Mouse (Mus musculus) C2C12 (cell line): ENCODE data around the gene Pcsk5. TPM values are rescaled to one million over a fixed set of nuclear protein-coding genes. Genes with fewer than 3 reads are reported as not detected.

ENCODE experiments used
- H3K27me3 ChIP-seq: one replicate; pipeline ENCODE4 v1.6.1; 2011; ENCODE audit not compliant: control insufficient read depth, insufficient read depth, insufficient read length
- H3K36me3 ChIP-seq: one replicate; pipeline ENCODE4 v1.6.1; 2011; ENCODE audit not compliant: control insufficient read depth, insufficient read depth
- H3K4me3 ChIP-seq: one replicate; pipeline ENCODE4 v1.5.1; 2011; ENCODE audit warnings: mild to moderate bottlenecking, control low read depth; ENCODE audit not compliant: poor library complexity, insufficient read depth, severe bottlenecking
- H3K79me2 ChIP-seq: one replicate; pipeline ENCODE4 v1.6.1; 2011; ENCODE audit not compliant: control insufficient read depth, insufficient read depth
- H3K79me3 ChIP-seq: one replicate; pipeline ENCODE4 v1.6.1; 2011; ENCODE audit warnings: low read depth, control low read depth
- H3ac ChIP-seq: one replicate; pipeline ENCODE3; 2011; ENCODE audit warnings: low read depth; ENCODE audit not compliant: control insufficient read depth, insufficient read length
- CEBPB ChIP-seq: IDR thresholded peaks from one replicate; pipeline ENCODE4 v1.6.1; 2011; ENCODE audit warnings: low read depth, mild to moderate bottlenecking, control low read depth, moderate library complexity
- CTCF ChIP-seq: IDR thresholded peaks from one replicate; pipeline ENCODE4 v1.5.1; 2011; ENCODE audit not compliant: control insufficient read depth, insufficient read depth, insufficient read length
- FOSL1 ChIP-seq: IDR thresholded peaks from one replicate; pipeline ENCODE4 v1.8.0; 2011; ENCODE audit warnings: mild to moderate bottlenecking, low read length; ENCODE audit not compliant: poor library complexity, insufficient read depth, severe bottlenecking
- MAX ChIP-seq: IDR thresholded peaks from one replicate; pipeline ENCODE4 v1.6.1; 2011; ENCODE audit warnings: mild to moderate bottlenecking, control low read depth
- MYOD1 ChIP-seq: IDR thresholded peaks from one replicate; pipeline ENCODE4 v1.6.1; 2011; ENCODE audit warnings: low read depth; ENCODE audit not compliant: control insufficient read depth, insufficient read length
- MYOG ChIP-seq: IDR thresholded peaks from one replicate; pipeline ENCODE4 v1.6.1; 2011; ENCODE audit not compliant: control insufficient read depth, insufficient read length; ENCODE audit errors: extremely low read depth
- USF1 ChIP-seq: IDR thresholded peaks from one replicate; pipeline ENCODE4 v1.6.1; 2011; ENCODE audit warnings: low read depth, mild to moderate bottlenecking, control low read depth, moderate library complexity
- polyA plus RNA-seq: library from polyadenylated mRNA; unstranded; fragments of >200 nt; fragmentation: generic; extraction: Trizol; gene quantifications from one replicate; pipeline ENCODE4 v1.2.1, GENCODE M21; 2012; ENCODE audit warnings: missing spikeins

The Pcsk5 gene
- polyA plus RNA-seq, 1 experiment, result not detected

GRCm38 (mm10) chr19:17436651-17437050 is 400.8 kb downstream of the Pcsk5 start:
- Histone ChIP-seq H3K4me3 (no peak overlapping the region), H3ac (no peak overlapping the region), H3K36me3 (no peaks in the 10 kb centered on the region), H3K27me3 (no peaks in the 10 kb centered on the region), H3K79me3 (no peaks in the 10 kb centered on the region), H3K79me2 (no peaks in the 10 kb centered on the region)
- no peak for TF ChIP-seq MYOD1
- no peak for TF ChIP-seq MAX
- TF ChIP-seq CEBPB, result no peak
- TF ChIP-seq MYOG, result no peak
- TF ChIP-seq CTCF, result no peak
- no peak for TF ChIP-seq USF1
- no peak for TF ChIP-seq FOSL1

GRCm38 (mm10) chr19:17428561-17428914 is 408.9 kb downstream of the Pcsk5 start:
- Histone ChIP-seq H3K4me3 (no peak overlapping the region), H3ac (no peak overlapping the region), H3K36me3 (no peaks in the 10 kb centered on the region), H3K27me3 (peaks cover 3% of the 10 kb centered on the region), H3K79me2 (no peaks in the 10 kb centered on the region), H3K79me3 (no peaks in the 10 kb centered on the region)
- no peak for TF ChIP-seq CTCF
- TF ChIP-seq USF1, result no peak
- no peak for TF ChIP-seq FOSL1
- TF ChIP-seq CEBPB, result no peak
- TF ChIP-seq MYOG, result no peak
- TF ChIP-seq MAX, result no peak
- no peak for TF ChIP-seq MYOD1

- no peak overlapping the region for H3ac ChIP-seq
- peaks cover 3% of the 10 kb centered on the region for H3K27me3 ChIP-seq
- no peaks in the 10 kb centered on the region for H3K36me3 ChIP-seq
- TF ChIP-seq MAX, result no peak
- no peak for TF ChIP-seq USF1
- no peak for TF ChIP-seq CTCF
- TF ChIP-seq MYOG, result no peak
- H3K4me3 ChIP-seq, result no peak overlapping the region
- H3K79me2 ChIP-seq, result no peaks in the 10 kb centered on the region
- no peaks in the 10 kb centered on the region for H3K79me3 ChIP-seq
Observed at GRCm38 (mm10) chr19:17427824-17428560, 409.4 kb downstream of the Pcsk5 start.

- Histone ChIP-seq H3K4me3 (no peak overlapping the region), H3K79me3 (no peaks in the 10 kb centered on the region), H3ac (no peak overlapping the region), H3K36me3 (no peaks in the 10 kb centered on the region), H3K27me3 (peaks cover 3% of the 10 kb centered on the region), H3K79me2 (no peaks in the 10 kb centered on the region)
- no peak for TF ChIP-seq MAX
Observed at GRCm38 (mm10) chr19:17423306-17423705, 414.1 kb downstream of the Pcsk5 start.

- no peak for TF ChIP-seq MYOG
- TF ChIP-seq CEBPB, result no peak
- no peak for TF ChIP-seq CTCF
- no peak for TF ChIP-seq MAX
- TF ChIP-seq MYOD1, result no peak
- H3K36me3 ChIP-seq, result no peaks in the 10 kb centered on the region
- H3K79me2 ChIP-seq, result no peaks in the 10 kb centered on the region
- H3ac ChIP-seq, result no peak overlapping the region
- H3K27me3 ChIP-seq, result no peaks in the 10 kb centered on the region
- no peaks in the 10 kb centered on the region for H3K79me3 ChIP-seq
- H3K4me3 ChIP-seq, result no peak overlapping the region
Observed at GRCm38 (mm10) chr19:17417855-17418254, 419.6 kb downstream of the Pcsk5 start.

- Histone ChIP-seq H3K79me3 (no peaks in the 10 kb centered on the region), H3ac (no peak overlapping the region), H3K36me3 (no peaks in the 10 kb centered on the region), H3K4me3 (no peak overlapping the region), H3K27me3 (no peaks in the 10 kb centered on the region), H3K79me2 (no peaks in the 10 kb centered on the region)
- TF ChIP-seq CTCF (no peak), FOSL1 (no peak), USF1 (no peak), CEBPB (no peak), MAX (no peak), MYOD1 (no peak), MYOG (no peak)
Observed at GRCm38 (mm10) chr19:17412915-17413459, 424.4 kb downstream of the Pcsk5 start.
